Mouse (Mus musculus) heart, postnatal 0 days (tissue): Measurements from ENCODE around the gene Notch2. TPM values are rescaled to one million over a fixed set of nuclear protein-coding genes. Genes with fewer than 3 reads are reported as not detected.
A peak's percentile ranks its signal among the peaks of the same experiment; 100 is the strongest.

Experiments
- ATAC-seq: fragments of 200-750 bp; cut with Nextera tagmentation; 2 replicates; pipeline ENCODE4 v1.8.0; 2017; ENCODE audit warnings: low read depth, moderate number of reproducible peaks, moderate library complexity; ENCODE audit not compliant: insufficient read depth
- DNase-seq: peaks from one replicate; pipeline ENCODE4 v3.0.0-alpha.2; 2016; ENCODE audit warnings: low spot score
- H3K27ac ChIP-seq: fragments of 300-500 bp; sonication (generic); 2 replicates; pipeline ENCODE4 v1.5.1; 2014; ENCODE audit warnings: low read depth, mild to moderate bottlenecking
- H3K27me3 ChIP-seq: fragments of 300-500 bp; sonication (generic); 2 replicates; pipeline ENCODE4 v1.6.1; 2014; ENCODE audit warnings: low read length, mixed read lengths; ENCODE audit not compliant: control insufficient read depth, insufficient read depth
- H3K36me3 ChIP-seq: fragments of 300-500 bp; sonication (generic); replicated peaks from 2 replicates; pipeline ENCODE4 v1.6.1; 2014; ENCODE audit warnings: low read length, mixed read lengths; ENCODE audit not compliant: control insufficient read depth, insufficient read depth
- H3K4me1 ChIP-seq: fragments of 300-500 bp; sonication (generic); 2 replicates; pipeline ENCODE4 v1.6.1; 2014; ENCODE audit warnings: antibody characterized with exemption; ENCODE audit not compliant: control insufficient read depth, insufficient read depth
- H3K4me2 ChIP-seq: fragments of 300-500 bp; sonication (generic); 2 replicates; pipeline ENCODE4 v1.6.1; 2014; ENCODE audit warnings: low read depth, mild to moderate bottlenecking, low read length, moderate library complexity
- H3K4me3 ChIP-seq: fragments of 300-500 bp; sonication (generic); 2 replicates; pipeline ENCODE4 v1.5.1; 2014; ENCODE audit warnings: low read depth, low read length
- H3K9ac ChIP-seq: fragments of 300-500 bp; sonication (generic); replicated peaks from 2 replicates; pipeline ENCODE4 v1.6.1; 2014; ENCODE audit warnings: low read depth, low read length, mixed read lengths
- H3K9me3 ChIP-seq: fragments of 300-500 bp; sonication (generic); replicated peaks from 2 replicates; pipeline ENCODE4 v1.6.1; 2016; ENCODE audit warnings: low read length; ENCODE audit not compliant: control insufficient read depth
- CTCF ChIP-seq: IDR thresholded peaks from 2 replicates; pipeline ENCODE4 v1.5.1; 2016; ENCODE audit warnings: antibody characterized with exemption, control low read depth, low read depth
- EP300 ChIP-seq: IDR thresholded peaks from 2 replicates; pipeline ENCODE4 v1.6.1; 2016; ENCODE audit warnings: antibody characterized with exemption, low read depth
- WGBS: fragments of 180-500 bp; shearing (Covaris S2); extraction: QIAGEN DNeasy Blood & Tissue Kit; methylation state at CpG from one replicate; pipeline ENCODE4 v1.1.7; 2014; 5-methylcytosine and 5-hydroxymethylcytosine counted together
- polyA plus RNA-seq: library from polyadenylated mRNA; unstranded; fragments of >200 nt; fragmentation: Nextera tagmentation; extraction: Ambion mirVana; gene quantifications from 2 replicates; pipeline ENCODE4 v1.2.1, GENCODE M21; 2015
- total RNA-seq: library from RNA; depleted of rRNA; stranded (reverse); fragments of >200 nt; gene quantifications from 2 replicates; pipeline ENCODE4 v1.2.3, GENCODE M21; 2014; ENCODE audit warnings: low replicate concordance

Gene Notch2
- total and polyA plus RNA-seq, 2 experiments from 2014 or later: 5.5 to 53.7 TPM

DNA sequence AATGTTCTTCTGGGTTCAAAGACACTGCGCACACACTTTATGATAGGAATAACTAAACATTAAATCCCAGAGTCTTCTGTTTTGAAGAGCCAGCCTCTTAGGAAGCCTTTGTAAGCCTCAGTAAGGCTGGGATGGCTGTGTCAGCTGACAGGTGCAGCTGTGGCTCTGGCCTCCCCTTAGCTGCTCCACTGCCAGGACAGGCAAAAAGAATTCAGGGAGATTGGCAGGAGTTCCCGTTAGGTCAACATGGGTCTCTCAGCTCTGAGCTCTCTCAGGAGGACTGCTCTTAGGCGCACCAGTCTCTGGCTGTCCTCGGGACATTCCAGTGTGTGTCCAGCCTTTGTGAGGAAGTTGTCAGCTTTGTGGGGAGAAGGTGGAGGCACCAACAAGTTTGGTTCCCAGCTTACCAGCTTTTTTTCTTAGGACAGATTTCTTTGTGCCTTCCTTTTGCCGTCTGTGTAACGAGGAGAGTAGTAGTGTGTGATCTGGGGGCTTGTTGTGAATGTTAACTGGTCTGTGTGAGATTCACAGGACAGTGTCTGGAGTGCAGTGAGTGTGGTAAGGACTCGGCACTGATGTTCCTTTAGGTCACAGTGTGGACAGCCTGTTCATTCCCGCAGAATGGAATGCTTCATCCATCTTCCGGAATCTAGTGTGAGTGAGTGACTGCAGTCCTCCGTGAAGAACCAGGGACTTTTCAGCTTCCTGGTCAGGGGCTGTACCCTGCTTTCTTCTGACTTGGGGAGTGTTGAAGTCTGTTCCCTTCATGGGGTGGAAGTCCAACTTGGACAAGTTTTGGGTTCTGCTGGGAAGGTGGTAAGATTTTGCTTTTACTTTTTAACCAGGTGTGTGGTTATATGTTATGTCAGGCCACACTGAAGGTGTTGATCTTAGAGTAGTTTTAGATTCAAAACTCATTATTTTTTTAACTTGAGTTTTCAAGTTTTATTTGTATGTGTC, 12.9 kb downstream of the Notch2 start:
- ATAC-seq (peak; percentile 82), DNase-seq (peak; percentile 84)
- Histone ChIP-seq H3K9me3 (no peaks in the 10 kb centered on the region), H3K4me1 (peaks cover 59% of the 10 kb centered on the region), H3K4me2 (peak overlapping the region; percentile 64), H3K27me3 (no peaks in the 10 kb centered on the region), H3K9ac (peak overlapping the region; percentile 37), H3K4me3 (peak overlapping the region; percentile 10; the same call in 1 of the 2 replicates), H3K27ac (peak overlapping the region; percentile 95), H3K36me3 (no peaks in the 10 kb centered on the region)
- 17% methylated on average over 10 of the region's 10 CpGs for WGBS
- TF ChIP-seq EP300: no peak
- no peak for TF ChIP-seq CTCF

DNA sequence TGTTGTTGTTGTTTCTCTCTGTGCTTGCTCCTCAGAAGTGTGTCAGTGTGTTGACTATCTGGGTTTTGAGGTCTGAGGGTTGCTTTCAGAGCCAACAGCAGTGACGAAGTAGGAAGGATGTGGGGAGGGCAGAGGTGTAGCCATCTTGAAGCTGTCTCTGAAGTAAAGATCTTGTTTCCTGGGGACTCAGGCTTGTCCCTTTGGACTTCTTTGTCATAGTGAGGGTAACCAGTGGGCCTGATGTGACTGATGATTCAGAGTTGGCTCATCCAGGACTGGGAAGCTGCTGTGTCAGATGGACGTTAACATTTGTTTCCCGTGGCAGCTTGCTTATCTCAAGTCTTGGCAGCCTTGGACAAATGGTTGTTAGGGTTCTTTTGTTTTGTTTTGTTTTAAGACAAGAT, 14.0 kb downstream of the Notch2 start:
- Histone ChIP-seq H3K4me2 (no peak overlapping the region), H3K27ac (peak overlapping the region; percentile 95), H3K36me3 (no peaks in the 10 kb centered on the region), H3K4me1 (peaks cover 59% of the 10 kb centered on the region), H3K9me3 (no peaks in the 10 kb centered on the region), H3K9ac (no peak overlapping the region), H3K4me3 (no peak overlapping the region), H3K27me3 (no peaks in the 10 kb centered on the region)
- WGBS: 14% methylated on average over 3 of the region's 3 CpGs
- DNase-seq (peak; percentile 62), ATAC-seq (no peak)
- TF ChIP-seq CTCF (no peak), EP300 (no peak)

DNA sequence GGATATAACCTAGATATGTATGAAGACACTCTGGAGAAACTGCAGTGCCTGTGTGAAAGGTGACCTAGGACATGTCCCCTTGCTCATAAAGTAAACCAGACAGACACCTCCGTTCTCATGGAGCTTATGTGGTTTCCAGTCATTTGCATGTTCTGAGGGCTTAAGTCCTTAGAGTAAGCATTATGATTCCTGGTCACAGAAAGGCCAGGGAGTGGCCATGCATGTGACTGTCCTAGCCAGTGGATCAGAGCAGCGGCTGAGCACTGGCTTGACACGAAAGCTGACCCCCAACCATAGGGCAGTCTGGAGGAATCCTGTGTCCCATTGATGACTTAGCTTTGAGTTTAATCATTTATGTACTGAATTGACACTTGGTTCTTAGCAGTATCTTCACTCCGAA, 14.7 kb downstream of the Notch2 start:
- H3K4me3 ChIP-seq: no peak overlapping the region
- 51% methylated on average over 4 of the region's 4 CpGs for WGBS
- H3K9me3 ChIP-seq: no peaks in the 10 kb centered on the region
- H3K9ac ChIP-seq: no peak overlapping the region
- H3K27ac ChIP-seq: no peak overlapping the region
- no peaks in the 10 kb centered on the region for H3K27me3 ChIP-seq
- DNase-seq: no peak
- no peak for ATAC-seq
- peaks cover 61% of the 10 kb centered on the region for H3K4me1 ChIP-seq
- TF ChIP-seq EP300 (no peak), CTCF (no peak)
- no peaks in the 10 kb centered on the region for H3K36me3 ChIP-seq
- H3K4me2 ChIP-seq: no peak overlapping the region

DNA sequence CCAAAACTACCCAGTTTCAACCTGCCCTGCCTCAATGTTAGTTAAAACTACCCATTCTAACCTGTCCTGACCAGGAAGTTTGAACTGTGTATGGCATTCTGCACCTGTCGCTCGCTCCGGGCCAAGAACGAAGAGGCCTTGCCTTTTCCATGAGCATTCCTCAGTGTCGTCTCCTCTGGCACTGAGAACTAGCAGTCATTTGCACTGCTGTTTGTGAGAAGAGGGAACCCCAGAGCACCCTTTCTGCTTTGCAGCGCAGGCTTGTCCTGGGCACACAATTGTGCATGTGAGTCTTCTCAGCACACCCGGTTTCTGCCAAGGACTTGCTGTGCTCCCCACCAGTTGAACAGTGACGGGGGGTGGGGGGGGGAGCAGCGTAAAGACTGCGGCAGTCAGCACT, 15.6 kb downstream of the Notch2 start:
- Histone ChIP-seq H3K4me3 (no peak overlapping the region), H3K4me2 (peak overlapping the region; percentile 1; the same call in 1 of the 2 replicates), H3K27ac (peak overlapping the region; percentile 54; the same call in 1 of the 2 replicates), H3K9ac (peak overlapping the region; percentile 36), H3K4me1 (peaks cover 64% of the 10 kb centered on the region), H3K36me3 (no peaks in the 10 kb centered on the region), H3K9me3 (no peaks in the 10 kb centered on the region), H3K27me3 (no peaks in the 10 kb centered on the region)
- DNase-seq (no peak), ATAC-seq (no peak)
- TF ChIP-seq EP300 (no peak), CTCF (no peak)
- WGBS: 48% methylated on average over 10 of the region's 10 CpGs

DNA sequence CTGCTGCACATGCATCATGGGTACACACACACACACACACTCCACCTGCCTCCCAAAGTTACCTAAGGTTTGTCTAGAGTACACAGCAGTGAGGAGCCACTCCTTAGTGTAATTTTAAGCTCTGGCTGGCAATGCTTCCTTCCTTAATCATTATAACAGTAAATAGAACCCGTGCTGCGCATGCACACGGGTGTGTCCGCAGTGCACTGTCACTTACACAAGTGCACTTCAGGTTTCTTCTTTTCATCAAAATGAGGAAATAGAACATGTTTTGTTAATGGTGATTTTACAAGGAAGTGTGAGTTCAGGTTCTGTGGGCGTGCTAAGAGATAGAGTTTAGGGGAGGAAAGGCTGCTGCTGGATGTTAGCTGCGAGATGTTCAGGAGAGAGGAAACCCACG, 17.8 kb downstream of the Notch2 start:
- no peak overlapping the region for H3K27ac ChIP-seq

More for the DNA sequence above, 17.8 kb downstream of the Notch2 start:
- ATAC-seq (no peak), DNase-seq (no peak)
- H3K27me3 ChIP-seq: no peaks in the 10 kb centered on the region
- TF ChIP-seq EP300 (no peak), CTCF (no peak)
- H3K4me3 ChIP-seq: no peak overlapping the region
- no peak overlapping the region for H3K4me2 ChIP-seq
- H3K9me3 ChIP-seq: no peaks in the 10 kb centered on the region
- no peaks in the 10 kb centered on the region for H3K36me3 ChIP-seq
- peaks cover 70% of the 10 kb centered on the region for H3K4me1 ChIP-seq
- 75% methylated on average over 7 of the region's 7 CpGs for WGBS
- no peak overlapping the region for H3K9ac ChIP-seq
